ENCODE assay signal across 8 mouse cellular contexts in genomic region chr4:150283335-150283638, GRCm38 (mm10). TPM values are rescaled to one million over a fixed set of nuclear protein-coding genes. Genes with fewer than 3 reads are reported as not detected.
DNase-seq lines count a peak whose midpoint lies in the region; ATAC-seq lines count a peak whose summit lies in the region.

No protein-coding gene starts in this region.

- H3K36me3 ChIP-seq in neural tube, embryonic 11.5 days (ENCODE audit: control insufficient read depth, insufficient read depth, low read length), result no peaks in the 10 kb centered on the region
- no peaks in the 10 kb centered on the region for H3K36me3 ChIP-seq in limb, embryonic 12.5 days
- H3K36me3 ChIP-seq in stomach, embryonic 15.5 days, result no peaks in the 10 kb centered on the region

- no peak for ATAC-seq in neural tube, embryonic 11.5 days (ENCODE audit: insufficient read depth, low FRiP score, low TSS enrichment)
- ATAC-seq in limb, embryonic 12.5 days (ENCODE audit: insufficient number of reproducible peaks, insufficient read depth, low FRiP score, low TSS enrichment, low read depth), result no peak
- no peak for ATAC-seq in stomach, embryonic 15.5 days (ENCODE audit: insufficient read depth, low FRiP score, low read depth)
- no peak for ATAC-seq in CD4-positive, CD25-positive, alpha-beta regulatory T cell, adult 4 months

- DNase-seq in embryo, embryonic 10.5 days (ENCODE audit: low spot score), result peak; percentile 54
- DNase-seq in embryo, embryonic 10 days (ENCODE audit: low spot score), result no peak
- DNase-seq in neural tube, embryonic 11.5 days (ENCODE audit: low spot score), result peak; percentile 38
- no peak for DNase-seq in neural tube, embryonic 10.5 days (ENCODE audit: extremely low spot score, low spot score)
- DNase-seq in spleen, postnatal 14 days (ENCODE audit: low spot score in 2 of 2), result no peak

- H3K4me1 ChIP-seq in neural tube, embryonic 11.5 days (ENCODE audit: control insufficient read depth, insufficient read depth, low read length), result peaks cover 8% of the 10 kb centered on the region; the same call in 1 of the 2 replicates
- H3K4me1 ChIP-seq in limb, embryonic 12.5 days (replicated peaks), result peaks cover 38% of the 10 kb centered on the region
- H3K4me1 ChIP-seq in stomach, embryonic 15.5 days, result peaks cover 10% of the 10 kb centered on the region

- no peaks in the 10 kb centered on the region for H3K27me3 ChIP-seq in neural tube, embryonic 11.5 days (ENCODE audit: control insufficient read depth, insufficient read depth, low read length)
- H3K27me3 ChIP-seq in limb, embryonic 12.5 days, result no peaks in the 10 kb centered on the region
- no peaks in the 10 kb centered on the region for H3K27me3 ChIP-seq in stomach, embryonic 15.5 days (replicated peaks)

- peak overlapping the region; percentile 50 for H3K9ac ChIP-seq in neural tube, embryonic 11.5 days (ENCODE audit: low read length)
- H3K9ac ChIP-seq in limb, embryonic 12.5 days (replicated peaks), result peak overlapping the region; percentile 50
- H3K9ac ChIP-seq in stomach, embryonic 15.5 days, result no peak overlapping the region

- peak overlapping the region; percentile 63 for H3K27ac ChIP-seq in neural tube, embryonic 11.5 days (ENCODE audit: low read depth, low read length)
- no peak overlapping the region for H3K27ac ChIP-seq in limb, embryonic 12.5 days
- peak overlapping the region; percentile 18; the same call in 1 of the 2 replicates for H3K27ac ChIP-seq in stomach, embryonic 15.5 days

- peak overlapping the region; percentile 97 for H3K4me3 ChIP-seq in neural tube, embryonic 11.5 days (ENCODE audit: low read depth, low read length)
- peak overlapping the region; percentile 90 for H3K4me3 ChIP-seq in limb, embryonic 12.5 days (replicated peaks)
- H3K4me3 ChIP-seq in stomach, embryonic 15.5 days (replicated peaks), result peak overlapping the region; percentile 99

- 0% methylated on average over 2 of the region's 2 CpGs for WGBS in neural tube, embryonic 11.5 days
- WGBS in limb, embryonic 12.5 days, result 11% methylated on average over 2 of the region's 2 CpGs
- 16% methylated on average over 2 of the region's 2 CpGs for WGBS in stomach, embryonic 15.5 days

- no peaks in the 10 kb centered on the region for H3K9me3 ChIP-seq in neural tube, embryonic 11.5 days (ENCODE audit: control insufficient read depth, low read length)
- H3K9me3 ChIP-seq in limb, embryonic 12.5 days, result no peaks in the 10 kb centered on the region
- no peaks in the 10 kb centered on the region for H3K9me3 ChIP-seq in stomach, embryonic 15.5 days

- peak overlapping the region; percentile 45 for H3K4me2 ChIP-seq in neural tube, embryonic 11.5 days (ENCODE audit: low read depth)
- peak overlapping the region; percentile 66 for H3K4me2 ChIP-seq in limb, embryonic 12.5 days
- peak overlapping the region; percentile 65 for H3K4me2 ChIP-seq in stomach, embryonic 15.5 days

RNA-seq across cellular contexts. Expression of gene Rere, which starts 1.8 kb away (rescaled TPM):
- polyA plus RNA-seq in neural tube, embryonic 11.5 days (2014; fragmentation: Nextera tagmentation; extraction: Ambion mirVana), result 51.5 and 52.0 TPM in 2 replicates
- polyA plus RNA-seq in limb, embryonic 12.5 days (2016; fragmentation: Nextera tagmentation; extraction: Ambion mirVana), result 31.4 and 35.4 TPM in 2 replicates
- polyA plus RNA-seq in stomach, embryonic 15.5 days (2015; fragmentation: Nextera tagmentation; extraction: Ambion mirVana), result 23.7 and 33.3 TPM in 2 replicates
- polyA plus RNA-seq in CD4-positive, CD25-positive, alpha-beta regulatory T cell, adult 4 months (2017; shearing (Covaris generic)), result 10 to 100 TPM; 24.7 to 28.4 TPM

RNA-seq across cellular contexts. Expression of gene Eno1, which starts 46.8 kb away (rescaled TPM):
- 1,923 and 1,983 TPM in 2 replicates for polyA plus RNA-seq in neural tube, embryonic 11.5 days (2014; fragmentation: Nextera tagmentation; extraction: Ambion mirVana)
- 1,793 and 1,872 TPM in 2 replicates for polyA plus RNA-seq in limb, embryonic 12.5 days (2016; fragmentation: Nextera tagmentation; extraction: Ambion mirVana)
- polyA plus RNA-seq in stomach, embryonic 15.5 days (2015; fragmentation: Nextera tagmentation; extraction: Ambion mirVana), result 1,302 and 1,597 TPM in 2 replicates
- 1,000 to 10,000 TPM in 1 of 2 experiments, 100 to 1,000 TPM in 1; 733 to 1,178 TPM for polyA plus RNA-seq in CD4-positive, CD25-positive, alpha-beta regulatory T cell, adult 4 months (2017; shearing (Covaris generic))

Comparison
In these comparisons a context has a peak if more than half of its experiments do, and no peak if none do; other contexts are left out.
1. DNase-seq: peak in embryo, embryonic 10.5 days (single experiment) and neural tube, embryonic 11.5 days (single experiment); none in embryo, embryonic 10 days (single experiment), neural tube, embryonic 10.5 days (single experiment) and spleen, postnatal 14 days (0 of 2).
2. Peak in every context shown above with its lines, with median percentiles within 50 percentile points of each other: H3K4me2 ChIP-seq and H3K4me3 ChIP-seq.